Mouse (Mus musculus) gastrocnemius, postnatal 25 days (tissue): ENCODE measurements around the gene Vmn1r205. TPM values are rescaled to one million over a fixed set of nuclear protein-coding genes. Genes with fewer than 3 reads are reported as not detected.
"Not testable (repeated sequence)": the region's sequence is repeated elsewhere in the genome, so short reads cannot be mapped to it uniquely, and the experiment has no call there.

Experiments used
- DNase-seq: peaks from one replicate; pipeline ENCODE4 v3.0.0; 2022
- long read RNA-seq, 2 experiments: library from polyadenylated mRNA; stranded (forward); transcript quantifications; one replicate each; pipeline ENCODE4 v2.0.0; 2021
- total RNA-seq, 2 experiments: library from RNA; stranded (reverse); gene quantifications; 1 replicate in 1 of 2; 2 replicates in 1 of 2; pipeline ENCODE4 v1.2.3; 2021

The Vmn1r205 gene
- not detected for total RNA-seq
- long read RNA-seq, experiment 1, result 0 reads
- long read RNA-seq, experiment 2, result 0 reads

DNA sequence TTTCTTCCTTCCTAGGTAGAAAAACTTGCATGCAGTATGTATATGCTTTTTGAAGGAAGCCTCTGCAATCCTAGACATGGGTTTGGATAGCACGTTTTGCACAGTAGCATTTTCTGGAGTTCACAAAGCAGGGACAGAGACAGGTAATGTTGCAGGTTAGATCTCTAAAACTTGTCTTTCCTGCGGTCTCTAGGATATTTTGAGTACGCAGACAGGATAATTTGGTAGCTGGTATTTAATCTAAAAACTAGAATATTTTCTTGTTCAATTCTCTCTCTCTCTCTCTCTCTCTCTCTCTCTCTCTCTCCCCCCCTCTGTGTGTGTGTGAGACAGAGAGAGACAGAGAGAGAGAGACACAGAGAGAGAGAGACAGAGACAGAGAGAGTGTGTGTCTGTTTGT lies at the start of gene Vmn1r205:
Gene Vmn1r205, minus strand, starts transcription at position 101 of the 400 bp plus-strand sequence.
- no peak for DNase-seq

GRCm38 (mm10) chr13:22624151-22624550 lies 31.4 kb upstream of the Vmn1r205 start, which contains the start of gene Vmn1r206:
TSS of gene Vmn1r206 (minus strand) at chr13:22624251.
- not testable (repeated sequence) for DNase-seq

DNA sequence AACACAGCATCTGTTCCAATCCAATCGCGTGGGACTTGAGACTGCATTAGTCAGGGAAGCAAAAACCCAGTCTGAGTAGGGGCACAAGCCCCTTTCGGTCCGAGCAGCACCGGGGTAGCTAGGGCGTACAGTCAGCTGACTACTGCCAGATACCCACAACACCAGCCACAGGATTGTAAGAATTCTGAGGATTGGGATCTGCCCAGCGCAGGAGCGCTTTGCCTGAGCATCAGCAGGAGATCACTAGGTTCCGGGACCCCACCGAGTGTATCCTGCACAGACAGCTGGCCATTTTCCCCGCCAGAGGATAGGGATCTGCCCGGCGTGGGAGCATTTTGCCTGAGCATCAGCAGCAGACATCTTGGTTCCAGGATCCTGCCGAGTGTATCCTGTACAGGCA lies 9.5 kb downstream of the Vmn1r205 start:
- DNase-seq, result not testable (repeated sequence)

- not testable (repeated sequence) for DNase-seq
Measured at GRCm38 (mm10) chr13:22574911-22575310, 17.9 kb downstream of the Vmn1r205 start.

DNA sequence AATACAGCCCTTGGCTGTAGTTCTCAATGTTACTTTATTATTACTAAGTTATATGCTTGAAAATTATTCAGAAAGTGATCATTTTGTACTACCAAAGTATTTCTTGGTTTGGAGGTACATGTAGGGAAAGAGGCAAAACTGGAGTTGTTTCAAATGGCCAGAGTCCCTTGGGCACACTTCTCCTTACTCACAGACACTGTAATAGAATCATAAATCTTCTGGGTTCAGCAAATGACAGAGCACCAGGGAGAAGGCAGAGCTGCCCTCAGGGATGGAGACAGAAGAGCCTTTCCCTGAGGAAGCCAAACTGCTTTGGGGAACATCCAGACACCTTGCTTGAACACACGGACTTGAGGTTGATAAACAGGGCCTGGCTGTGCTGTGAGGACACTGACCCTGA lies 39.9 kb downstream of the Vmn1r205 start, which contains the start of gene Vmn1r204:
Gene Vmn1r204, plus strand, starts transcription at position 301 of the 400 bp plus-strand sequence.
- DNase-seq, result not testable (repeated sequence)

Other genes with a start within 250 kb of the Vmn1r205 start
- not detected for gene Vmn1r198, start 242.6 kb downstream of the Vmn1r205 start, total RNA-seq
- not detected for gene Vmn1r199, start 213.2 kb downstream of the Vmn1r205 start, total RNA-seq
- gene Vmn1r200, start 202.6 kb downstream of the Vmn1r205 start, total RNA-seq, result not detected
- gene Vmn1r201, start 121.1 kb downstream of the Vmn1r205 start, total RNA-seq, result not detected
- gene Vmn1r202, start 87.6 kb downstream of the Vmn1r205 start, total RNA-seq, result not detected
- not detected for gene Vmn1r203, start 74.9 kb downstream of the Vmn1r205 start, total RNA-seq
- gene Vmn1r204, start 39.8 kb downstream of the Vmn1r205 start, total RNA-seq, result not detected
- not detected for gene Vmn1r206, start 31.3 kb upstream of the Vmn1r205 start, total RNA-seq
- gene Vmn1r207-ps, start 136.6 kb upstream of the Vmn1r205 start, total RNA-seq, result not detected
- gene Vmn1r208, start 184.4 kb upstream of the Vmn1r205 start, total RNA-seq, result not detected
- not detected for gene Vmn1r209, start 216.7 kb upstream of the Vmn1r205 start, total RNA-seq
- not detected for gene Vmn1r210, start 238.3 kb upstream of the Vmn1r205 start, total RNA-seq